Mouse (Mus musculus): ENCODE data around the gene Crygn. TPM values are rescaled to one million over a fixed set of nuclear protein-coding genes. Genes with fewer than 3 reads are reported as not detected.

Crygn gene
- 2.8 and 3.5 TPM in 2 replicates for polyA plus RNA-seq (2014; fragmentation: Nextera tagmentation; extraction: Ambion mirVana)

GRCm38 (mm10) chr5:24757816-24758215 is at the start of gene Crygn:
TSS of gene Crygn (minus strand) at chr5:24758008.
- no peak for ATAC-seq (replicated peaks; ENCODE audit: insufficient number of reproducible peaks, low FRiP score, low TSS enrichment)
- WGBS (ENCODE audit: insufficient replicate concordance): 35% methylated on average over 18 of the region's 18 CpGs
- no peak within 1 kb of the TSS for H3K9ac ChIP-seq (ENCODE audit: low read depth, low read length)
- H3K4me3 ChIP-seq (ENCODE audit: low read depth, low read length): no peak within 1 kb of the TSS
- no peak within 1 kb of the TSS for H3K27ac ChIP-seq (ENCODE audit: low read depth, low read length)
- no peaks in the 10 kb centered on the region for H3K9me3 ChIP-seq (replicated peaks; ENCODE audit: control insufficient read depth, low read length)
- peaks cover 12% of the 10 kb centered on the region for H3K4me1 ChIP-seq (ENCODE audit: control insufficient read depth, insufficient read depth, low read length)
- H3K36me3 ChIP-seq (ENCODE audit: control insufficient read depth, insufficient read depth, low read length): no peaks in the 10 kb centered on the region
- H3K27me3 ChIP-seq (ENCODE audit: control insufficient read depth, insufficient read depth, low read length): no peaks in the 10 kb centered on the region
- H3K4me2 ChIP-seq: no peak within 1 kb of the TSS

GRCm38 (mm10) chr5:24805222-24805621 is 47.4 kb upstream of the Crygn start:
- ATAC-seq (replicated peaks; ENCODE audit: insufficient number of reproducible peaks, low FRiP score, low TSS enrichment): no peak
- H3K4me3 ChIP-seq (ENCODE audit: low read depth, low read length): no peak overlapping the region
- H3K36me3 ChIP-seq (ENCODE audit: control insufficient read depth, insufficient read depth, low read length): peaks cover 32% of the 10 kb centered on the region
- no peaks in the 10 kb centered on the region for H3K27me3 ChIP-seq (ENCODE audit: control insufficient read depth, insufficient read depth, low read length)
- no peak overlapping the region; the same call in 1 of the 2 replicates for H3K9ac ChIP-seq (ENCODE audit: low read depth, low read length)
- H3K4me1 ChIP-seq (ENCODE audit: control insufficient read depth, insufficient read depth, low read length): no peaks in the 10 kb centered on the region
- H3K27ac ChIP-seq (ENCODE audit: low read depth, low read length): no peak overlapping the region
- 84% methylated on average over 6 of the region's 6 CpGs for WGBS (ENCODE audit: insufficient replicate concordance)
- H3K9me3 ChIP-seq (replicated peaks; ENCODE audit: control insufficient read depth, low read length): no peaks in the 10 kb centered on the region
- no peak overlapping the region for H3K4me2 ChIP-seq

DNA sequence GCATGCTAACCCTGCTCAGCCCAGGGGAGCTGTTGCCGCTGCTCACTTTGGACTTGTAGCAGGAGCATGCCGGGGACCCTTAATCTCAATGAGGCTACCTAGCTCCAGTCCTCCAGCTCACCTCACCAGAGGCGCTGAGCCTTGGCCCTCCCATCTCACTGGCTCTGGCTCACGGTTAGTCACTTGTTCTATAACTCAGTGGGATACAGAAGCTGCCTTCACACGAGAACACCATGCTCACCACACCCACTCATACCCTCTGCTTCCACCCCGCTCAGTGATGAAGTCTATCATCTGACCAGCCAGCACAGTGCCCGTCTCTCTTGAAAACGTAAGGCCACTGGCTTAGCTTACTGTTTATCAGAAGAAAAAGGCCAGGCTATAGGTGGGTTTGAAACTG is 46.9 kb upstream of the Crygn start:
- H3K27me3 ChIP-seq (ENCODE audit: control insufficient read depth, insufficient read depth, low read length): no peaks in the 10 kb centered on the region
- no peak overlapping the region for H3K9ac ChIP-seq (ENCODE audit: low read depth, low read length)
- H3K4me3 ChIP-seq (ENCODE audit: low read depth, low read length): no peak overlapping the region
- H3K9me3 ChIP-seq (replicated peaks; ENCODE audit: control insufficient read depth, low read length): no peaks in the 10 kb centered on the region
- H3K4me2 ChIP-seq: no peak overlapping the region
- ATAC-seq (replicated peaks; ENCODE audit: insufficient number of reproducible peaks, low FRiP score, low TSS enrichment): no peak
- H3K36me3 ChIP-seq (ENCODE audit: control insufficient read depth, insufficient read depth, low read length): peaks cover 32% of the 10 kb centered on the region
- no peaks in the 10 kb centered on the region for H3K4me1 ChIP-seq (ENCODE audit: control insufficient read depth, insufficient read depth, low read length)
- no peak overlapping the region for H3K27ac ChIP-seq (ENCODE audit: low read depth, low read length)
- WGBS (ENCODE audit: insufficient replicate concordance): 88% methylated on average over 8 of the region's 8 CpGs

GRCm38 (mm10) chr5:24801841-24802624 is 44.2 kb upstream of the Crygn start:
- Histone ChIP-seq H3K27me3 (ENCODE audit: control insufficient read depth, insufficient read depth, low read length) (no peaks in the 10 kb centered on the region), H3K4me2 (no peak overlapping the region), H3K36me3 (ENCODE audit: control insufficient read depth, insufficient read depth, low read length) (peaks cover 23% of the 10 kb centered on the region), H3K27ac (ENCODE audit: low read depth, low read length) (no peak overlapping the region), H3K4me3 (ENCODE audit: low read depth, low read length) (no peak overlapping the region), H3K4me1 (ENCODE audit: control insufficient read depth, insufficient read depth, low read length) (no peaks in the 10 kb centered on the region), H3K9ac (ENCODE audit: low read depth, low read length) (no peak overlapping the region), H3K9me3 (replicated peaks; ENCODE audit: control insufficient read depth, low read length) (no peaks in the 10 kb centered on the region)
- 58% methylated on average over 6 of the region's 6 CpGs for WGBS (ENCODE audit: insufficient replicate concordance)
- no peak for ATAC-seq (replicated peaks; ENCODE audit: insufficient number of reproducible peaks, low FRiP score, low TSS enrichment)

GRCm38 (mm10) chr5:24800416-24800815 is 42.6 kb upstream of the Crygn start:
- Histone ChIP-seq H3K4me2 (no peak overlapping the region), H3K4me1 (ENCODE audit: control insufficient read depth, insufficient read depth, low read length) (no peaks in the 10 kb centered on the region), H3K27me3 (ENCODE audit: control insufficient read depth, insufficient read depth, low read length) (no peaks in the 10 kb centered on the region), H3K9ac (ENCODE audit: low read depth, low read length) (no peak overlapping the region), H3K9me3 (replicated peaks; ENCODE audit: control insufficient read depth, low read length) (no peaks in the 10 kb centered on the region), H3K27ac (ENCODE audit: low read depth, low read length) (no peak overlapping the region), H3K4me3 (ENCODE audit: low read depth, low read length) (no peak overlapping the region), H3K36me3 (ENCODE audit: control insufficient read depth, insufficient read depth, low read length) (peaks cover 11% of the 10 kb centered on the region)
- no peak for ATAC-seq (replicated peaks; ENCODE audit: insufficient number of reproducible peaks, low FRiP score, low TSS enrichment)

GRCm38 (mm10) chr5:24798639-24799038 is 40.8 kb upstream of the Crygn start:
- Histone ChIP-seq H3K4me3 (ENCODE audit: low read depth, low read length) (no peak overlapping the region), H3K27me3 (ENCODE audit: control insufficient read depth, insufficient read depth, low read length) (no peaks in the 10 kb centered on the region), H3K27ac (ENCODE audit: low read depth, low read length) (no peak overlapping the region), H3K9me3 (replicated peaks; ENCODE audit: control insufficient read depth, low read length) (no peaks in the 10 kb centered on the region), H3K4me2 (no peak overlapping the region), H3K9ac (ENCODE audit: low read depth, low read length) (no peak overlapping the region), H3K36me3 (ENCODE audit: control insufficient read depth, insufficient read depth, low read length) (peaks cover 8% of the 10 kb centered on the region), H3K4me1 (ENCODE audit: control insufficient read depth, insufficient read depth, low read length) (no peaks in the 10 kb centered on the region)
- ATAC-seq (replicated peaks; ENCODE audit: insufficient number of reproducible peaks, low FRiP score, low TSS enrichment): no peak
- 62% methylated on average over 10 of the region's 10 CpGs for WGBS (ENCODE audit: insufficient replicate concordance)

DNA sequence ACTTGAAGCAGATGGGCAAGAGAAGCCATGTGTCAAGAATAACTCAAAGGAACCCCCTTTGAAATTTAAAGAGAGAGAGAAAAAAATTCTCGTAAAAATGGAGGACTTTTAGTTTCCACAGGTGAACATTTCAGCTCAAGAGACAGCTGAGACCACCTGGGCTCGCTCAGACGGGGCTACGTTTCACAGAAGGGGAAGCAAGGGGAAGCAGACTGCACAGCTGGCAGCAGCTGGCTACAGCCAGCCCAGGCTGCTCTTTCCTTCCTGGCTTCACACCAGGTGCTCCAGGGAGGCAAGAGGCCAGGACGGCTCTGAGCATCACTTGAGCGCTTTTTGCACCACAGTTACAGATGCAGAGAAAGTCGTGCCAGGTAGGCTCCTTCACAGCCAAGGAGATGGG is 40.0 kb upstream of the Crygn start:
- Histone ChIP-seq H3K4me1 (ENCODE audit: control insufficient read depth, insufficient read depth, low read length) (no peaks in the 10 kb centered on the region), H3K9ac (ENCODE audit: low read depth, low read length) (no peak overlapping the region), H3K36me3 (ENCODE audit: control insufficient read depth, insufficient read depth, low read length) (0 out of 2 replicates have a peak, but pooled peaks cover 5% of the 10 kb centered on the region), H3K27ac (ENCODE audit: low read depth, low read length) (no peak overlapping the region), H3K4me2 (no peak overlapping the region), H3K27me3 (ENCODE audit: control insufficient read depth, insufficient read depth, low read length) (no peaks in the 10 kb centered on the region), H3K4me3 (ENCODE audit: low read depth, low read length) (no peak overlapping the region), H3K9me3 (replicated peaks; ENCODE audit: control insufficient read depth, low read length) (no peaks in the 10 kb centered on the region)
- ATAC-seq (replicated peaks; ENCODE audit: insufficient number of reproducible peaks, low FRiP score, low TSS enrichment): no peak
- WGBS (ENCODE audit: insufficient replicate concordance): 53% methylated on average over 7 of the region's 7 CpGs

GRCm38 (mm10) chr5:24792961-24793360 is 35.2 kb upstream of the Crygn start:
- Histone ChIP-seq H3K27ac (ENCODE audit: low read depth, low read length) (no peak overlapping the region), H3K4me3 (ENCODE audit: low read depth, low read length) (no peak overlapping the region), H3K9me3 (replicated peaks; ENCODE audit: control insufficient read depth, low read length) (no peaks in the 10 kb centered on the region), H3K4me1 (ENCODE audit: control insufficient read depth, insufficient read depth, low read length) (no peaks in the 10 kb centered on the region), H3K27me3 (ENCODE audit: control insufficient read depth, insufficient read depth, low read length) (no peaks in the 10 kb centered on the region), H3K36me3 (ENCODE audit: control insufficient read depth, insufficient read depth, low read length) (no peaks in the 10 kb centered on the region), H3K4me2 (no peak overlapping the region), H3K9ac (ENCODE audit: low read depth, low read length) (no peak overlapping the region)
- ATAC-seq (replicated peaks; ENCODE audit: insufficient number of reproducible peaks, low FRiP score, low TSS enrichment): no peak
- WGBS (ENCODE audit: insufficient replicate concordance): 67% methylated on average over 7 of the region's 7 CpGs

GRCm38 (mm10) chr5:24782957-24783356 is 25.1 kb upstream of the Crygn start:
- no peaks in the 10 kb centered on the region; the same call in 1 of the 2 replicates for H3K9me3 ChIP-seq (replicated peaks; ENCODE audit: control insufficient read depth, low read length)
- H3K27me3 ChIP-seq (ENCODE audit: control insufficient read depth, insufficient read depth, low read length): no peaks in the 10 kb centered on the region
- no peak for ATAC-seq (replicated peaks; ENCODE audit: insufficient number of reproducible peaks, low FRiP score, low TSS enrichment)
- H3K4me1 ChIP-seq (ENCODE audit: control insufficient read depth, insufficient read depth, low read length): peaks cover 10% of the 10 kb centered on the region; the same call in 1 of the 2 replicates
- WGBS (ENCODE audit: insufficient replicate concordance): 78% methylated on average over 4 of the region's 4 CpGs
- H3K36me3 ChIP-seq (ENCODE audit: control insufficient read depth, insufficient read depth, low read length): no peaks in the 10 kb centered on the region
- no peak overlapping the region for H3K4me3 ChIP-seq (ENCODE audit: low read depth, low read length)
- H3K4me2 ChIP-seq: no peak overlapping the region
- H3K9ac ChIP-seq (ENCODE audit: low read depth, low read length): no peak overlapping the region
- no peak overlapping the region for H3K27ac ChIP-seq (ENCODE audit: low read depth, low read length)
